Mouse (Mus musculus) stomach, postnatal 0 days (tissue): ENCODE measurements around the gene Slc17a1. TPM values are rescaled to one million over a fixed set of nuclear protein-coding genes. Genes with fewer than 3 reads are reported as not detected.

Experiments used
- ATAC-seq: fragments of 200-750 bp; cut with Nextera tagmentation; 2 replicates; pipeline ENCODE4 v1.8.0; 2017; ENCODE audit not compliant: low FRiP score, low TSS enrichment
- DNase-seq: peaks from one replicate; pipeline ENCODE4 v3.0.0-alpha.2; 2016; ENCODE audit warnings: low spot score
- H3K27ac ChIP-seq: fragments of 300-500 bp; sonication (generic); replicated peaks from 2 replicates; pipeline ENCODE4 v1.5.1; 2014; ENCODE audit warnings: mild to moderate bottlenecking, control low read depth
- H3K27me3 ChIP-seq: fragments of 300-500 bp; sonication (generic); 2 replicates; pipeline ENCODE4 v1.6.1; 2014; ENCODE audit warnings: low read length; ENCODE audit not compliant: control insufficient read depth, insufficient read depth
- H3K36me3 ChIP-seq: fragments of 300-500 bp; sonication (generic); 2 replicates; pipeline ENCODE4 v1.6.1; 2014; ENCODE audit warnings: low read length, mixed read lengths; ENCODE audit not compliant: control insufficient read depth, insufficient read depth
- H3K4me1 ChIP-seq: fragments of 300-500 bp; sonication (generic); replicated peaks from 2 replicates; pipeline ENCODE4 v1.6.1; 2014; ENCODE audit warnings: antibody characterized with exemption; ENCODE audit not compliant: control insufficient read depth, insufficient read depth
- H3K4me2 ChIP-seq: fragments of 300-500 bp; sonication (generic); replicated peaks from 2 replicates; pipeline ENCODE4 v1.6.1; 2014; ENCODE audit warnings: low read depth, mild to moderate bottlenecking, control low read depth, moderate library complexity
- H3K4me3 ChIP-seq: fragments of 300-500 bp; sonication (generic); 2 replicates; pipeline ENCODE4 v1.5.1; 2014; ENCODE audit warnings: low read depth, low read length, control low read depth
- H3K9ac ChIP-seq: fragments of 300-500 bp; sonication (generic); 2 replicates; pipeline ENCODE4 v1.6.1; 2014; ENCODE audit warnings: mild to moderate bottlenecking, low read length, control low read depth, mixed read lengths
- H3K9me3 ChIP-seq: fragments of 300-500 bp; sonication (generic); 2 replicates; pipeline ENCODE4 v1.6.1; 2016; ENCODE audit warnings: low read length; ENCODE audit not compliant: control insufficient read depth
- CTCF ChIP-seq: IDR thresholded peaks from 2 replicates; pipeline ENCODE4 v1.5.1; 2016; ENCODE audit warnings: antibody characterized with exemption, low read depth, mild to moderate bottlenecking, moderate library complexity
- EP300 ChIP-seq: optimal IDR thresholded peaks from 2 replicates; pipeline ENCODE3; 2016; ENCODE audit warnings: antibody characterized with exemption
- WGBS: fragments of 180-500 bp; shearing (Covaris S2); extraction: QIAGEN DNeasy Blood & Tissue Kit; methylation state at CpG from one replicate; pipeline ENCODE4 v1.1.7; 2014; 5-methylcytosine and 5-hydroxymethylcytosine counted together
- microRNA-seq: library from miRNA; unstranded; fragments of <30 nt; microRNA quantifications from one replicate; pipeline ENCODE4, GENCODE M21; 2016
- polyA plus RNA-seq: library from polyadenylated mRNA; unstranded; fragments of >200 nt; fragmentation: Nextera tagmentation; extraction: Ambion mirVana; gene quantifications from 2 replicates; pipeline ENCODE4 v1.2.1, GENCODE M21; 2015

Gene Slc17a1
- polyA plus RNA-seq, 1 experiment from 2014 or later = not detected

DNA sequence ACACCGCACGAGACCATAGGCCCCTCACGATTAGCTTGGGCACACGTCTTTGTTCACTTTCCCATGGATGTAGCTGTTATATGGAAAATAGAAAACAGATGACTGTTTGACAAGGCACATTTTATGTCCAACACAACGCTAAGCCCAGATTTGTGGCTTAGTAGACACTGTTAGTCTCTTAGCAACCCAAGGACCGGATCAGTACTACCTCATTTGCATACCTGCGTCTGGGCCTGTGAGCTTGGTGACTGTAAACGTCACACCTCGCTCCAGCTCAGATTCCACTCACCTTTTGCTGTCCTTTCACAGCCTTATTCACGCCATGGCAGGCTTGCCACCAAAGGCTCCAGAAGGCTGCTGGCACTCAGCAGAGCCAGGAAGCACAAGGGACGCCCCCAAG lies 63.4 kb downstream of the Slc17a1 start:
- WGBS = 58% methylated on average over 11 of the region's 11 CpGs
- no peaks in the 10 kb centered on the region for H3K9me3 ChIP-seq
- DNase-seq (peak; percentile 41), ATAC-seq (peak; percentile 79)
- no peaks in the 10 kb centered on the region for H3K27me3 ChIP-seq
- no peak overlapping the region for H3K27ac ChIP-seq
- no peak overlapping the region for H3K4me3 ChIP-seq
- no peak overlapping the region for H3K9ac ChIP-seq
- TF ChIP-seq CTCF = no peak
- TF ChIP-seq EP300 = no peak
- peak overlapping the region; percentile 9; the same call in 1 of the 2 replicates for H3K4me2 ChIP-seq
- 0 out of 2 replicates have a peak, but pooled peaks cover 2% of the 10 kb centered on the region for H3K4me1 ChIP-seq
- no peaks in the 10 kb centered on the region for H3K36me3 ChIP-seq

DNA sequence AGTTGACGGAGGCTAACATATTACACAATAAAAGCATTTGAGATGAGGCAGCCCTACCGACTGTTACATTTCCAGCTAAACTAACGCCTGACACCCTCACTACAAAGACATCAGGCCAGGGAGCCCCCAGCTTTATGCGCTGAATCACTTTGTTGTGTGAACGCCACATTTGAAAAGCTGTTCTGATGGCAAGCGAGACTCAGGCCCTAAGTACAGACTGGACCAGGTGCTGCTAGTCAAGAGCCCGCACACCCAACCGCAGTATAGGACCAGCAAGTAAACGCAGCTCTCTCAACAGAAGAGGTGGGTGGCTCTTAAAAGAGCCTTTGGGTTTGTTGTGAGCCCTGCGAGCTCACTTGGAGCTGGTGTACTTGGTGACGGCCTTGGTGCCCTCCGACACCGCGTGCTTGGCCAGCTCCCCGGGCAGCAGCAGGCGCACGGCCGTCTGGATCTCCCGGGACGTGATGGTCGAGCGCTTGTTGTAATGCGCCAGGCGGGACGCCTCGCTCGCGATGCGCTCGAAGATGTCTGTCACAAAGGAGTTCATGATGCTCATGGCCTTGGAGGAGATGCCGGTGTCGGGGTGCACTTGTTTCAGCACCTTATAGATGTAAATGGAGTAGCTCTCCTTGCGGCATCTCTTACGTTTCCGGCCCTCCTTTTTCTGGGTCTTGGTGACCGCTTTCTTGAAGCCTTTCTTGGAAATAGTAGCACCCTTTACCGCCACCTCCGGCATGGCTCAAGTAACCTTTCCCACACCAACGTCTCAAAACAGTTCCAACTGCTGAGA lies 66.1 kb downstream of the Slc17a1 start, which contains the start of gene Hist1h2ba:
Gene Hist1h2ba, minus strand, starts transcription at position 736 of the 790 bp plus-strand sequence.
- TF ChIP-seq CTCF (no peak), EP300 (no peak)
- no peak for DNase-seq
- Histone ChIP-seq H3K27ac (no peak within 1 kb of the TSS), H3K4me2 (no peak within 1 kb of the TSS), H3K9ac (no peak within 1 kb of the TSS), H3K36me3 (no peaks in the 10 kb centered on the region), H3K9me3 (no peaks in the 10 kb centered on the region), H3K4me1 (0 out of 2 replicates have a peak, but pooled peaks cover under 1% of the 10 kb centered on the region), H3K27me3 (no peaks in the 10 kb centered on the region), H3K4me3 (no peak within 1 kb of the TSS)
- WGBS = 91% methylated on average over 35 of the region's 39 CpGs
- ATAC-seq = no peak

DNA sequence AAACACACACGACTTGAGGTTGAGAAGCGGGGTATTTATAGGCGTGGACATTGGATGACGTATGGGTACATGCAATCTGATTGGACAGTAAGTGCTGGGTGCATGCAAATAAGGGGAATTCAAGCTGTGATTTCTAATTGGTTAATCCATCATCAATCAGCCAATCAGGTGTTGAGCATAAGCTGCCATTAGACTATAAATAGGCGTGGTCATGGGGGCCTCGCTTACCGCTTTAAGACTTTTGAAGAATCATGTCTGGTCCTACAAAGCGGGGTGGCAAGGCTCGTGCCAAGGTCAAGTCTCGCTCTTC lies 66.6 kb downstream of the Slc17a1 start, which contains the start of gene Hist1h2aa:
Gene Hist1h2aa, plus strand, starts transcription at position 252 of the 310 bp plus-strand sequence.
- Histone ChIP-seq H3K27ac (no peak within 1 kb of the TSS), H3K9ac (no peak within 1 kb of the TSS), H3K4me1 (no peaks in the 10 kb centered on the region), H3K27me3 (no peaks in the 10 kb centered on the region), H3K4me3 (no peak within 1 kb of the TSS), H3K4me2 (no peak within 1 kb of the TSS), H3K9me3 (no peaks in the 10 kb centered on the region), H3K36me3 (no peaks in the 10 kb centered on the region)
- DNase-seq = no peak
- 91% methylated on average over 10 of the region's 10 CpGs for WGBS
- ATAC-seq = no peak
- TF ChIP-seq CTCF (no peak), EP300 (no peak)

- H3K4me2 ChIP-seq = no peak overlapping the region
- TF ChIP-seq EP300 (no peak), CTCF (no peak)
- 94% methylated on average over 1 of the region's 1 CpGs for WGBS
- no peaks in the 10 kb centered on the region for H3K27me3 ChIP-seq
- no peak overlapping the region for H3K4me3 ChIP-seq
- H3K9me3 ChIP-seq = no peaks in the 10 kb centered on the region
- ATAC-seq (no peak), DNase-seq (no peak)
- no peaks in the 10 kb centered on the region for H3K36me3 ChIP-seq
- no peak overlapping the region for H3K9ac ChIP-seq
- H3K27ac ChIP-seq = no peak overlapping the region
- H3K4me1 ChIP-seq = no peaks in the 10 kb centered on the region
These were observed 71.1 kb downstream of the Slc17a1 start for GRCm38 (mm10) chr13:23938699-23939098.

DNA sequence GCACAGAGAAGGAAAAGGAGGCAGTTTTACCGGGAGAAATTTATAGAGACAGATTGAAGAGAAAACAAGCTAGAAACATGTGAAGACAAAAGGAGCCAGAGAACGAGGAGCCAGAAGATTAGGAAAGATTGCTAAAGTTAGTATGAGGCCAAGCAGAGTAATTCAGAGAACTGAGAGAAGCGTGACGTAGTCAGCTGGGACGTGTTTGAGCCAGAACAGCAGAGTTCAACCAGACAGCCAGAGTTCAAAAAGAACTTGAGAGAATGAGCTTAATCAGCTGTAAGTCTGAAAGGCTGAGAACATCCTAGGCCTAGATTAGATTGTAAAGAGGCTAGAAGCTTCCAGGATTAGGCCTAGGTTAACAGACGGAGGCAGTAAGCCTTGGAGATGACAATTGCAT lies 72.7 kb downstream of the Slc17a1 start:
- H3K4me3 ChIP-seq = no peak overlapping the region
- H3K9me3 ChIP-seq = no peaks in the 10 kb centered on the region
- H3K27me3 ChIP-seq = no peaks in the 10 kb centered on the region
- 43% methylated on average over 6 of the region's 6 CpGs for WGBS
- H3K4me2 ChIP-seq = no peak overlapping the region
- H3K36me3 ChIP-seq = no peaks in the 10 kb centered on the region
- no peak for DNase-seq
- H3K27ac ChIP-seq = 0 out of 2 replicates have a peak overlapping the region, but pooled peaks have one; percentile 35
- TF ChIP-seq CTCF (no peak), EP300 (no peak)
- H3K9ac ChIP-seq = no peak overlapping the region
- no peak for ATAC-seq
- no peaks in the 10 kb centered on the region for H3K4me1 ChIP-seq

DNA sequence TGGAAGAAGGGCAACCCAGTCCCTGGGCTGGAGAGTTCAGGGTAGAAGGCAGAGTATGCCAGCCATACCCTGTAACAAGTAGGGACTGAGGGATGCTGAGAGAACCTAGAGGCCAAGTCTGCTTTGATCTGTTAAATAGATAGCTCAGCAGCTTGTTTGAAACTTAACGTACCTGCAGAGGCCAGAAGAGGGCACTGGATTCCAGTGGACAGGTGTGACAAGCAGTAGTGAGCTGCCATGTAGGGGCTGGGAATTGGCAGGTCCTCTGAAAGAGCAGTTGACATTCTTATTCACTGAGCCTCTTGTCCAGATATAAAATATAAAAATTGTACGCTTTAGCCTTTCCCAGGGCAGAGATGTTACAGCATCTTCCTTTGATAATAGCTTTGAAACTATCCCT lies 75.3 kb downstream of the Slc17a1 start:
- no peak for ATAC-seq
- no peak overlapping the region for H3K27ac ChIP-seq
- DNase-seq = no peak
- WGBS = 49% methylated on average over 2 of the region's 2 CpGs
- H3K4me3 ChIP-seq = no peak overlapping the region
- H3K4me2 ChIP-seq = no peak overlapping the region
- no peaks in the 10 kb centered on the region for H3K36me3 ChIP-seq
- TF ChIP-seq CTCF (peak; percentile 53), EP300 (no peak)
- H3K4me1 ChIP-seq = no peaks in the 10 kb centered on the region
- no peaks in the 10 kb centered on the region for H3K9me3 ChIP-seq
- no peak overlapping the region for H3K9ac ChIP-seq
- no peaks in the 10 kb centered on the region for H3K27me3 ChIP-seq

Small RNA genes lying within 50 kb of the gene (microRNA-seq; reads per million reads assigned to microRNA genes)
- not detected for gene Gm44344

Other genes starting within 250 kb of the Slc17a1 start
- gene Hist1h2be, start 246.6 kb upstream of the Slc17a1 start, polyA plus RNA-seq = 0.64 and 0.73 TPM in 2 replicates
- gene Hist1h1e, start 245.2 kb upstream of the Slc17a1 start, polyA plus RNA-seq = 5.9 and 9.1 TPM in 2 replicates
- 0.57 and 0.74 TPM in 2 replicates for gene Hist1h2ac, start 183.8 kb upstream of the Slc17a1 start, polyA plus RNA-seq
- 105 and 115 TPM in 2 replicates for gene Hist1h2bc, start 183.6 kb upstream of the Slc17a1 start, polyA plus RNA-seq
- not detected in 2 replicates for gene Hist1h1t, start 171.9 kb upstream of the Slc17a1 start, polyA plus RNA-seq
- gene Hist1h4c, start 169.3 kb upstream of the Slc17a1 start, polyA plus RNA-seq = 2.1 and 3.2 TPM in 2 replicates
- 11.2 and 12.9 TPM in 2 replicates for gene Hfe, start 156.9 kb upstream of the Slc17a1 start, polyA plus RNA-seq
- 96.1 and 104 TPM in 2 replicates for gene Hist1h1c, start 128.9 kb upstream of the Slc17a1 start, polyA plus RNA-seq
- 1.2 and 1.8 TPM in 2 replicates for gene Hist1h3c, start 122.1 kb upstream of the Slc17a1 start, polyA plus RNA-seq
- gene Hist1h2bb, start 121.0 kb upstream of the Slc17a1 start, polyA plus RNA-seq = 0.40 and 0.91 TPM in 2 replicates
- 7.3 and 15.7 TPM in 2 replicates for gene Hist1h2ab, start 116.6 kb upstream of the Slc17a1 start, polyA plus RNA-seq
- gene Hist1h3b, start 115.5 kb upstream of the Slc17a1 start, polyA plus RNA-seq = 3.9 and 6.7 TPM in 2 replicates
- gene Hist1h4b, start 110.7 kb upstream of the Slc17a1 start, polyA plus RNA-seq = 0.46 and 2.0 TPM in 2 replicates
- gene Hist1h4a, start 106.5 kb upstream of the Slc17a1 start, polyA plus RNA-seq = 0.34 and 0.80 TPM in 2 replicates
- 1.9 and 3.7 TPM in 2 replicates for gene Hist1h3a, start 105.4 kb upstream of the Slc17a1 start, polyA plus RNA-seq
- gene Hist1h1a, start 104.1 kb upstream of the Slc17a1 start, polyA plus RNA-seq = 0.64 and 1.4 TPM in 2 replicates
- 0.18 and 0.29 TPM in 2 replicates for gene Trim38, start 97.8 kb upstream of the Slc17a1 start, polyA plus RNA-seq
- gene Slc17a2, start 60.8 kb upstream of the Slc17a1 start, polyA plus RNA-seq = 0.59 and 0.61 TPM in 2 replicates
- not detected in 2 replicates for gene Slc17a3, start 28.3 kb upstream of the Slc17a1 start, polyA plus RNA-seq
- 0.07 and 0.21 TPM in 2 replicates for gene Slc17a4, start 47.3 kb downstream of the Slc17a1 start, polyA plus RNA-seq
- not detected in 2 replicates for gene Hist1h2ba, start 66.4 kb downstream of the Slc17a1 start, polyA plus RNA-seq
- gene Hist1h2aa, start 66.7 kb downstream of the Slc17a1 start, polyA plus RNA-seq = not detected in 2 replicates
- gene Scgn, start 123.5 kb downstream of the Slc17a1 start, polyA plus RNA-seq = 10.9 and 11.3 TPM in 2 replicates